Mouse (Mus musculus): ENCODE data around the gene Ggcx.
"Not testable (repeated sequence)": the region's sequence is repeated elsewhere in the genome, so short reads cannot be mapped to it uniquely, and the experiment has no call there.

Ggcx gene

DNA sequence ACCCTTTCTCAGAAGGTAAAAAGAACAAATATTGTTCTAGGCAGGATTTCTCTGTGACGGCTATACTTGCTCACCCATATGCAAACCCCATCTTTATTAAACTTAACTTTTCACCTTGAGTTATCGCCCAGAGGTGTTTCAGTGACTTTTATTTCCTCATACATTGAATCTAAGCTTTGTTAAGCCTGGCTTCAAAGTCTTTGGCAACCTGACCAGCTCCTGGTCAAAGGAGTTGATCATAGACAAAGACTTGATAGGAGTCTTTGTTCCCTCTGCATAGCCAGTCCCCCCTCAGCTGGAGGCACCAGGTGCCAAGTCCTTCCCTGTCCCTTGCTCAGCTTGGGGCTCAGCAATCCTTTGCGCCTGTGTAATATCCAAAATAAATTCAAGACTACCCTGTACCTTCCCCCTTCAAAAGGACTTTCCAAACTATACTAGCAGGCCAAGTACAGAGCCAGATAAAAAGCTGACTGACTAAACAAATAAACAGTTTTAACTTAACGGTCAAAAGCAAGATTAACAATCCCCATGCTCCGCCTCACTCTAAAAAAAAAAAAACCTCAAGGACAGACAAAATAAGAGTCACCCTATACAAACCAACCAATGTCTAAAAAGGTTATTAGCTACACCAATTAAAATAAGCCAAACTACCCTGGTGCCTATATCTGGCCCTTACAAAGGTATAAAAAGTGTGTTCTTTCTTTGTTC is 48.6 kb downstream of the Ggcx start:
- DNase-seq (ENCODE audit: low spot score in 2 of 2) = not testable (repeated sequence)

- no peak for DNase-seq (ENCODE audit: low spot score in 2 of 2)
These were observed 51.5 kb downstream of the Ggcx start for GRCm38 (mm10) chr6:72465361-72466157.

DNA sequence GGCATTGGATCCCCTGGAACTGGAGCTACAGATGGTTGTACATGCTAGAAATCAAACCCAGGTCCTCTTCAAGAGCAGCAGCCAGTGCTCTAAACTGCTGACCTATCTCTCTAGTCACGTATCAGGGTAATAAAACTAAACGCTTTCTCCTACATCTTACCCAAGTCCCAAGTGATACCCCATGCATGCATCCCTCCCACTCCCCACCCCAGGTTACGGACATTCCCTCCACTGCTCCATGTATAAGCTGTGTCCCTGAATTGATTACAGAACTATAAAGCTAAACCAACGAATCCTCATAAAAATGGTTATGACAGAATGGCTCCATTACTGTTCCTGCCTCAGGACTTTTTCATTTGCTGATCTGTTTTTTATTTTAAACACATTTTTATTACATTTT is 52.1 kb downstream of the Ggcx start:
- DNase-seq (ENCODE audit: low spot score in 2 of 2) = no peak

DNA sequence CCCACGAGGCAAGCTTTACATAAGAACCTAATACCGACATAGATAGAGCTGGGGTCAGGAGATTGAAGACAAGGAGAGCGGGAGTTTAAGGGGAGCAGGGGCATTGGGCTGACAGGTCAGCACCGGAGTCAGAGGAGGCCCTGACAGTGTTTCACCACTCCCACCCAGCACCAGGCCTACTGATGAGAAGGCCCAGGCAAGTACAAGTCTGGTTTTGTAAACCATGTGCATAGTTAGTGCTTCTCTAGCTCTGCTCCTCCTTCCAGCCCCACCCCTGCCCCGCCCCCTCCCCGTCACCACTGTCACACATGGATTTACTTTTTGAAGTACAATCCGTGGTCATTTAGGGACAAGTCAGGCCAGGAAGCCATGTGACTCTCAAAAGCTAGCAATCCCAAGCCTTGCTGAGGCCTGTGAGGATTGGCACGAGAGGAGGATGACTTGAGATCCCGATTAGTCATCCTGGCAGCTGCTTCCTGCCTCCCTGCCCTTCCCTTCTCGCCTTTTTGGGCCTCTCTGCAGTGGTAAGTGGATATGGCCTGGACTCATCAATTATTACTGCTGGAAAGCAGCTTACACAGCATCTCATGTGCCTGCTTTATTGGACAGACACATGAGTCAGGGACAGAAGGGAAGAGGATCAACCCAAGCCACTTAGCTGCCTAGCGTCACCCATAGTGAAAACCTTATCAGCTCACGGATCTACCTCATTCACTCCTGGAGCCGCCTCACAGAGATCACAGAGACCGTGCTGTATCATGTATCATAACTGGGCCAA is 59.3 kb downstream of the Ggcx start:
- no peak for DNase-seq (ENCODE audit: low spot score in 2 of 2)

DNA sequence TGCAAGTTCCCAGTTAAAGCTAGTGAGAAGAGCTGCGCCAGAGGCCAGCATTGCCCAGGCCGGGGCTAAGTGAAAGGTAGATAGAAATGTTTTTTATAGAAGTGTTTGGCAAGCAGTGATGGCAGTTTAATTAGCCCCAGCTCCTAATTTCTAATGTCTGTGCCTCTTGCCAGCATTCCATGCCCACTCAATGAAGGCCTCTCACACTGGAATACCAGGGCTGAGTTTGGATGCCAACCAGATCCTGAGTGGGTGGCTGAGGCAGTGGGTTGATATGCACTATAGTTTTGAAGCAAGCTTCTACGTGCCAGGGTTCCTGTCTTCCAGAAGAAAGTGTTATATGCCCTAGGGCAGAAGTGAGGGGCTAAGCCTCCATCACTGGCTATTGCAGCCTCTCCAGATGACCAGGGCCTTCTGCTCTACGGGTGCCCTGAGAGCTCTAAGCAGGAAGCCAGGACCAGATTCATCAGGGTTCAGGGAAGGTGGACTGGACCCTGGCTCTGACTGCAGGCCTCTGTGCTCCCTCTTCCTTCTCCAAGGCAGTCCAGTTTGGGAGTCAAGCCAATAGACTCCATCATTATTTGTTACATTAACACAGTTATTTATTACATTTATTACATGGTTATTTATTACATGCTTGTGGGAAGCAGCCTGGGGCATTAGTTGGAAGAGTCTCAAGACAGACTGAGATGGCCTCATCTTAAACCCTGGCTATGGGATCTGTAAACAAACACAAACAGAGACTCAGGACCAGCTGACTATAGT is 61.3 kb downstream of the Ggcx start:
- DNase-seq (ENCODE audit: low spot score in 2 of 2) = no peak

DNA sequence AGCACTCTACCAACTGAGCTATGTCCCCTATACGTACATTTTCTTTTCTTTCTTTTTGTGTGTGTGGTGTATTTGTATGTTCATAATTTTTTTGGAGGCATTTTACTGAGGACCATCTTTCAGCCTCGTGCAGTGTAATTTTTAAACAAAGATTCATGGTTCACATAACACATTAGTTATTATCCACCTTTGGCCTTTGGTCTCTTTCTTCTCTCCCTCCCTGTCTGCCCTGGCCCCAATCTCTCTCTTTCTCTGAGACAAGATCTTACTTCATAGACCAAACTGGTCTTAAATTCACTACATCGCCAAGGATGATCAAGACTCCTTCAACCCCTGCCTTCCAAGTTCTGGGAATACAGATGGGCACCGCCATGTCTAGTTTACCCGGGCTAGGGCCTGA is 62.7 kb downstream of the Ggcx start:
- no peak for DNase-seq (ENCODE audit: low spot score in 2 of 2)

DNA sequence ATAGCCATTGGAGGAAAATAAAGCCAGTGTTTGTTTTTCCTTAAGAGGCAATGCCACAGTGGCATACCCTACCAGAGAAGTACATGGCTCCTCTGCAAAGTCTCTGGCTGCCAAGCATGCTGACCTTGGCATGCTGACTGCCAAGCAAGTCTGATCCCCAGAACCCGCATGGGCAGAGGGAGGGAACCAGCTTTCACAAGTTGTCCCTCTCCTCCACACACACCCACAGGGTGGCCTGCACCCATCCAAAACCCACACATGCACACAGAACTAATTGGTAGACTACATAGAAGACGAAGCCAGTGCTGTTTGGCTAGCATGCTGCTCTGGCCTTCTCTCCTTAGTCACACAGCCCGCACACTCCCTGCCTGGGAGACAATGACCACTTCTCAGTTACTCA is 63.5 kb downstream of the Ggcx start:
- no peak for DNase-seq (ENCODE audit: low spot score in 2 of 2)

DNA sequence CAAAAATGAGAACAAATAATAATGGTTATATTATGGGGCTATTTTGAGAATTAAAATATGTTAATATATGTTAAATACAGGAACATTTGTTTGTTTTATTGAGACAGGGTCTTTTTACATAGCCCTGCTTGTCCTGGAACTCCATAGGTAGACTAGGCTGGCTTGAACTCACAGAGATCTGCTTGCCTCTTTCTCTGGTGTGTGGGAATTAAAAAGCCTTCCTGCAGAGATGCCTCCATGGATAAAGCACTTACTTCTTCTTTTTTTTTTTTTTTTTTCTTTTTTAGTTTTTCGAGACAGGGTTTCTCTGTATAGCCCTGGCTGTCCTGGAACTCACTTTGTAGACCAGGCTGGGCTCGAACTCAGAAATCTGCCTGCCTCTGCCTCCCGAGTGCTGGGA is 64.6 kb downstream of the Ggcx start:
- not testable (repeated sequence) for DNase-seq (ENCODE audit: low spot score in 2 of 2)

DNA sequence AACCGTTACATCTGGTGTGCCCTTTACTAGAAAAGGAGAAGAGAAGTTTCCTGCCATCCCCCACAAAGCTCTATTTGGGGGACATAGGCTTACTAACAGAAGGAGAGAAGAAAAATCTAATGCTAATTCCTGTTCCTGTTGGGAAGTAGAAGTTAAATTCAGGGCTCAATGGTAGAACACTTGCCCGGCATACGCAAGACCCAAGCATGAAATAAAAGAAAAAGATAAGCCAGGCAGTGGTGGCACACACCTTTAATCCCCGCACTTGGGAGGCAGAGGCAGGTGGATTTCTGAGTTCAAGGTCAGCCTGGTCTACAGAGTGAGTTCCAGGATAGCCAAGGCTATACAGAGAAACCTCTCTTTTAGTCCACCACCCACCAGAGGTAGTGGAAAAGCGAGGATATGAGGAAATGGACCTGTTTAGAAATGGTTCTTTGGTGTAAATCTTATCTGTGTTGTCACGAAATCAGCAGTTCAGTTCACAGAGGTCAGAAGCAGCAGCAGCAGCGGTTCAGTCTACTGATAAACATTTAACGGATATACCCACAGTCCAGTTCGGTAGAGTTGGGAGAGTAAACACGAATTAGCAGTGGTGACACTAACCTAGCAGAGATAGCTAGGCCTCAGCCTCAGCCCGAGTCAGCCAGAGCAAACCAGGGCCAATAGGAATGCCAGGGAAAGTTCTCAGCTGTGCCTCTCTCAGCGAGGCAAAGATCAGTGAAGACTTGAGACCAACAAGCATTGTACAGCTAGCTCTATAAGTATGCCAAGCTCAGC is 65.7 kb downstream of the Ggcx start:
- no peak for DNase-seq (ENCODE audit: low spot score in 2 of 2)

DNA sequence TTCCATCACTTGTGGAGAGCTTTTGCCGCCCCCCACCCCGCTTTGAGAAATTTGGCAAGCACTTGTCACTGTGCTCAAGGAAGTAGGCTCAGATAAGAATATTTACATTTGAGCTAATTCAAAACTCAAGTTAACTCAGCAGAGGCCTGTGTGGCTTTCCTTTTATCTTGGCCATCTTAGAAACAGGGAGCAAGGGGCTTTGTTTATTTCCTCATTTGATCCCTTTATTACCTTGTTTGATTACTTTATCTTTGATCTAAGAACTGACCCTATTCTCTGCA is 66.3 kb downstream of the Ggcx start:
- DNase-seq (ENCODE audit: low spot score in 2 of 2) = no peak
